Mouse (Mus musculus) frontal cortex, postnatal 25 days (tissue): Measurements from ENCODE around the gene Gng5.

ENCODE experiments used
- DNase-seq, 2 experiments: peaks; one replicate each; pipeline ENCODE4 v3.0.0; 2022; ENCODE audit warnings: low spot score in 2 of 2

Gng5 gene

GRCm38 (mm10) chr3:146499431-146500002, at the start of gene Gng5, which contains the start of gene Spata1:
TSS of gene Gng5 (plus strand) at chr3:146499807.
TSS of gene Spata1 (minus strand) at chr3:146499753.
- peak; percentile 40 to 41 for DNase-seq

- DNase-seq, result peak; percentile 82
Measured at GRCm38 (mm10) chr3:146450371-146450841, 49.2 kb upstream of the Gng5 start.

GRCm38 (mm10) chr3:146451375-146451774, 48.2 kb upstream of the Gng5 start:
- DNase-seq, result no peak

DNA sequence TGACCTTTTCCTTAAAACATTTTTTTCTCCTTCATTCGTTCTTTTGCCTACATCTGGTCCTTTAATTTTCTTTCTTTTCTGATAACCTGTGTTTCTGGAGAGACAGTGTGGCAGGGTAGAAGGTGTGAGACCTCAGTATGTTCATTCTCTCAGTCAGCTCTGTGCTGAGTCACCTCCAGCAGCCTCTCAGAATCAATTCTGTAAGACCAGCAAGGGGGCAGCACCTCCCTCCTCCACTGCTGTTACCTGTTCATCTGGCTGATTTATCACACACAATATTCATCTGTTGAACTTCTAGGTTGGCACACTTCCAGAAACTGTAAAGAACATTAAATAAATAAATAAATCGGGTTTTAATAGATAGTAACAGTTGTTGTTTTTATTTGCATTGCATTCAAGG, 36.7 kb upstream of the Gng5 start:
- DNase-seq, result no peak

DNA sequence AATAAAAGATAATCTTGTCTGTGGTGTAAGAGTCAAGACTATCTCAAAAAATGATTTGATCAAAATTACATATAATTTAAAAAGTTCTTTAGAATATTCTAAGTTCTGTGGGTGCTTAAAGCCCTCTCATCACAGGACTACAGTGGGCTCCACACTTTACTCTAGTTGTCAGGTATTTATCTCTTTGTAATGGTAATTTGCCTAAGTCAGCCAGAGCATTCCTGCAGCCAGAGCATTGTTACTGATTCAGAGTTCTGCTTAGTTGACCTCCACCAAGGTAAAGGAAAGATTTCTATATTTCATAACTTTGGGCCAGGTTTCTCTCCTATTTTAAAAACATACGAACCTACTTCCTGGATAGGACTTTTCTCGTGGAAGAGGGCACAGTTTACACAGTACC, 30.4 kb upstream of the Gng5 start:
- DNase-seq, result no peak

DNA sequence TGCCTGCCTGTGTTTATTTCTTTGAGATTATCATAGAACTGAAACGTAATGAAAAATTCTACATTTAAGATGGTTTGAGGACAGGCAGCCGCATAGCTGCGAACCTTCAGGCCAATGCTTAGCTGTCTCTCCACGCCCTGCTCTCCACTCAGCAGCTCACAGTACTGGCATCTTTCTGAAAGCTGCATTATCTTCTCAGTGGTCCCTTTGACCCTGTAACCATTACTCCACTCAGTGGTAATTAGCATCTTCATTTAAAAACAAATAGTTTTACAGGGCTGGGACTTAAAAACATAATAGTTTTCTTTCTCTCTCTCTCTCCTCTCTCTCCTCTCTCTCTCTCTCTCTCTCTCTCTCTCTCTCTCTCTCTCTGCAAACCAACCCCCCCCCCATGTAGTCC, 26.9 kb upstream of the Gng5 start:
- no peak for DNase-seq

DNA sequence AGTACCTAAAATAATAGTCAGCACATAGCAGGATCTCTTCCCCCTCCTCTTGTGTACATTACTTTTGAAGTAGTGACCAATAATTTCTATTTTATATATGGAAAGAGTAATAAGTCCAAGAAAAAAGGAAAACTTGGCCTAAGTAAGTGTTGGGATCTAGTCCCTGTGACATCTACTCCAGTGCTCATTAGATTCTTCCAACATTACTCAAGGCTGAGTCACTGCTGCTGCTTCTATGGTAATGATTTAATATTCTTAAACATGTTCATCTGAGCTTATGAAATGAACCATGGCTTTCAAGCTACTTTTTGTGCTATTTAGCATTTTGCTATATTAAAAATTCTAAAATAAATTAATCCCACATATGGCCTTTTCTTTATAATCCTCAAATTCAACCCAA, 25.9 kb upstream of the Gng5 start:
- no peak for DNase-seq

DNA sequence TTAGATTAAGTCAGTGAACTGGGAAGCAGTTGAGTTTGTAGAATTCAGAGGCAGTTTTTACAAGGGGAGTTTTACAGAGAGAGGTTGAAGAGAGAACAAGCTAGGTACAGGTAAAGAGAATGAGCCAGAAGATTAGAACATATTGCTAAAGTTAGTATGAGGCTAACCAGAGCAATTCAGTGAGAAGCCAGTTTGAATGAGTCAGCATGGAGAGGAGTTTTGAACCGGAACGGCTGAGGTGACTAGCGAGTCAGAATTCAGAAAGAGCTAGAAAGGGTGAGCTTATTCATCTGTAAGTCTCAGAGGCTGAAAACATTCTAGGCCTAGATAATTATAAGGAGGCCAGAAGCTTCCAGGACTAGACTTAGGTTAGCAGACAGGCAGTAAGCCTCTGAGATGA, 25.2 kb upstream of the Gng5 start:
- DNase-seq, result no peak

- DNase-seq, result no peak
Measured at GRCm38 (mm10) chr3:146482044-146482443, 17.6 kb upstream of the Gng5 start.

DNA sequence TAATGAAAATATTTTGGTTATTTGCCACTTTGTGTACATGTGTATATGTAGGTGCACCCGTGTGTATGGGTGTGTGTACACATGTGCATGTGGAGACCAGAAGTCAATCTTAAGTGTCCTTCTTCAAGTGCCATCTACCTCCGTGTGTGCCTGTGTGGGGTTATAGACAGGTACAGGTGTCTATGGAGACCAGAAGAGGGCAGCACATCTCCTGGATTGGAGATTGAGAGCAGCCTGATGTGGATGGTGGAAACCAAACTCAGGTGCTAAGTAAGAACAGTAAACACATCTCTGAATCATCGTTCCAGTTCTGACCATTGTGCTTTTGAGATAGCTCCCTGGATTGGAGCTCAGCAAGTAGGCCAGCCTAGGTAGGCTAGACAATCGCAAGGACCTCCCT, 13.1 kb upstream of the Gng5 start:
- no peak for DNase-seq

DNA sequence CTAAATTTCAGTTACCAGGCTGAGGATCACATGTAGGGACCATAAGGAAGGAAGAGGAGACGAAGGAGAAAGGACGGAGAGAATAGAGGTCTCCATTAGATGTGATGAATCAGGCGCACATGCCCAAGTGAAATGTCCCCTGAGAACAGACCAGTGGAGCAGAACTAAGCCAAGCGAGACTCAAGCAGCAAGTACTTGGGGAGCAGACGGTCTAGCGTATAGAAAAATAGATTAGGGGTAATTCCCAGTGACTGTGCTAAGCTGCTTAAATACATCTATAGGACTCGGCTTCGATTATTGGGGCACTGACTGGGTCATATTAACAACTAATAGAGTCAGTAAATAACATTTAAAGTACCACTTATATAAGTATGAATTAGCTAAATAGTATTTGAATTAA, 4.7 kb upstream of the Gng5 start:
- no peak for DNase-seq

- no peak for DNase-seq
Measured at GRCm38 (mm10) chr3:146498989-146499388, 618 bp upstream of the Gng5 start.

- peak in 1 of 2 experiments; percentile 22 for DNase-seq
Measured at GRCm38 (mm10) chr3:146500003-146500809, 599 bp downstream of the Gng5 start.

GRCm38 (mm10) chr3:146500810-146501201, 1.2 kb downstream of the Gng5 start:
- DNase-seq, result no peak

- DNase-seq, result no peak
Measured at GRCm38 (mm10) chr3:146501601-146502123, 2.1 kb downstream of the Gng5 start.

- no peak for DNase-seq
Measured at GRCm38 (mm10) chr3:146506711-146507110, 7.1 kb downstream of the Gng5 start.

GRCm38 (mm10) chr3:146520226-146520797, 20.7 kb downstream of the Gng5 start:
- no peak for DNase-seq

GRCm38 (mm10) chr3:146520798-146521651, 21.4 kb downstream of the Gng5 start, which contains the start of gene Rpf1:
TSS of gene Rpf1 (minus strand) at chr3:146521429.
- peak; percentile 83 to 85 for DNase-seq

DNA sequence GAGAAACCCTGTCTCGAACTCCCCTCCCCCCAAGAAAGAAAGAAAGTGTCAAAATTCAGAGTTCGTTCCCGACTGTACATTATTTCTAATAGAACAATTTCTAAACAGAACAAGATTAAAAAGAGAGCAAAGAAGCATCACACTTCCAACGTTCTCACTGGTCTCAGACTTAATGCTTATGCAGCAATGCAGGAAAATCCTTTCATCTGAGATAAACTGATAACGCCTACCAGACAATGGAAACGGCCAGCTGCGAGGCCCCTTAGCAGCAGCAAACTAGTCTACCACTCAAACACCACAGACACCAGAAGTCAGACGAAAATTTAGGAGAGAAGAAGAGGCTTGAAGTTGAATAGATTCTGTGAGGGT, 22.0 kb downstream of the Gng5 start:
- DNase-seq, result no peak

DNA sequence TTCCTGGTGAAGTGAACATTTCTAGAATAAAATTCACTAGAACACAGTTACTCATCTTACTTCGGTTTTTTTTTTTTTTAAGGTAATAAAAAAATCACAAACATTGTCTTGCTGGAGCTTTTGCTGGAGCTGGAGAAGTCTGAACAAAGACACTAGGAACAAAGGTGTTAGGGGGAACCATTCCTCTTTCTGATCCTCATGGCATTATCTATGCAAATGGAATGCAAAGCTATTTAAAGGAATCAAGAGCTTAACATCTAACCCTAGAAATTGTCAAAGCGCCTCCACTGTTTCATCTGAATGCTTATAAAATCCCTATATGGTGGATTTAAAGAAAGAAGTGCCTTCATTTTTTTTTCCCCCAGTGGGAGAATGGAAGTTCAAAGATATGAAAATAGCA, 28.7 kb downstream of the Gng5 start:
- DNase-seq, result no peak

DNA sequence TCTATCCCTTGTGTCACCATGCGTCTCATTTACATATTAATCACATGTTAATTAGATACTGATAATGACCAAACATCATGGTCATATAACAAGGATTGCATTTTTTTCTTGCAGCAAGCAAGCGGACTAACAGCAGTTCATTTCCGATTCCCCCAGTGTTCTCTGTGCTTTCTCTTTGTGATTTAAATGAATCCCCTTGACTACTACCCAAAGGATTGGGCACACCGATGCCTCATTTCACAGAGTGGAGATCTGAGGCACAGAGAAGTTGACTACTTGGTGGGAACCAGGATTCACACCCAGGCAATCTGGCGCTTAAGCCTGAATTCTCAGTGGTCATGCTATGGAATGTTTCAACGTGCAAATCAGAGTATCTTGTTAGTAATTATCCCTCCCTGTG, 35.4 kb downstream of the Gng5 start:
- DNase-seq, result no peak
